Mouse (Mus musculus) urinary bladder, postnatal 36 days (tissue): Measurements from ENCODE around the gene Ccdc151.

Source experiments
- DNase-seq, 2 experiments: peaks; one replicate each; pipeline ENCODE4 v3.0.0; 2022; ENCODE audit warnings: low spot score in 2 of 2, mixed read lengths in 1 of 2

Ccdc151 gene

GRCm38 (mm10) chr9:21958372-21958771 lies 44.1 kb downstream of the Ccdc151 start:
- no peak for DNase-seq

- peak; percentile 98 to 99 for DNase-seq
Measured at GRCm38 (mm10) chr9:21955570-21956281, 46.7 kb downstream of the Ccdc151 start, which contains the start of gene Swsap1. Gene Swsap1, plus strand, starts transcription at chr9:21955755.

GRCm38 (mm10) chr9:21955225-21955569 lies 47.2 kb downstream of the Ccdc151 start:
- no peak for DNase-seq

GRCm38 (mm10) chr9:21954635-21955034 lies 47.8 kb downstream of the Ccdc151 start:
- DNase-seq = no peak

- DNase-seq = no peak
Measured at GRCm38 (mm10) chr9:21953600-21953999, 48.8 kb downstream of the Ccdc151 start.

- no peak for DNase-seq
Measured at GRCm38 (mm10) chr9:21951977-21952376, 50.5 kb downstream of the Ccdc151 start.

- DNase-seq = peak; percentile 67 to 69
Measured at GRCm38 (mm10) chr9:21950322-21950721, 52.1 kb downstream of the Ccdc151 start.

- DNase-seq = no peak
Measured at GRCm38 (mm10) chr9:21948790-21949189, 53.6 kb downstream of the Ccdc151 start.

GRCm38 (mm10) chr9:21948146-21948545 lies 54.3 kb downstream of the Ccdc151 start:
- no peak for DNase-seq

- no peak for DNase-seq
Measured at GRCm38 (mm10) chr9:21947540-21948130, 54.8 kb downstream of the Ccdc151 start.

GRCm38 (mm10) chr9:21944267-21944666 lies 58.2 kb downstream of the Ccdc151 start:
- no peak for DNase-seq

- DNase-seq = no peak
Measured at GRCm38 (mm10) chr9:21943638-21944037, 58.8 kb downstream of the Ccdc151 start.

GRCm38 (mm10) chr9:21943046-21943445 lies 59.4 kb downstream of the Ccdc151 start:
- no peak for DNase-seq
